Mouse (Mus musculus): ENCODE results near the gene Cds1. TPM values are rescaled to one million over a fixed set of nuclear protein-coding genes. Genes with fewer than 3 reads are reported as not detected.

Cds1 gene
- polyA plus RNA-seq, 1 experiment from 2014 or later = 2.2 TPM

- H3K27me3 ChIP-seq (replicated peaks) = no peaks in the 10 kb centered on the region
- H3K4me2 ChIP-seq (replicated peaks) = no peak overlapping the region
- H3K27ac ChIP-seq = no peak overlapping the region
- H3K9me3 ChIP-seq = no peaks in the 10 kb centered on the region
- WGBS = 92% methylated on average over 18 of the region's 18 CpGs
- no peak overlapping the region for H3K4me3 ChIP-seq
- no peak for ATAC-seq (ENCODE audit: low FRiP score, low read depth)
- H3K36me3 ChIP-seq = peaks cover 92% of the 10 kb centered on the region
- no peak overlapping the region for H3K9ac ChIP-seq
- H3K4me1 ChIP-seq = no peaks in the 10 kb centered on the region
Measured at GRCm38 (mm10) chr5:101861786-101862571, 97.0 kb downstream of the Cds1 start.

- Histone ChIP-seq H3K27me3 (replicated peaks) (no peaks in the 10 kb centered on the region), H3K36me3 (peaks cover 90% of the 10 kb centered on the region), H3K4me2 (replicated peaks) (no peak overlapping the region), H3K27ac (no peak overlapping the region), H3K9ac (no peak overlapping the region), H3K9me3 (no peaks in the 10 kb centered on the region), H3K4me1 (no peaks in the 10 kb centered on the region), H3K4me3 (no peak overlapping the region)
- ATAC-seq (ENCODE audit: low FRiP score, low read depth) = no peak
- WGBS = 91% methylated on average over 8 of the region's 8 CpGs
Measured at GRCm38 (mm10) chr5:101862651-101863050, 97.7 kb downstream of the Cds1 start.

GRCm38 (mm10) chr5:101863946-101864345, 99.0 kb downstream of the Cds1 start:
- WGBS = 94% methylated on average over 6 of the region's 6 CpGs
- peaks cover 88% of the 10 kb centered on the region for H3K36me3 ChIP-seq
- ATAC-seq (ENCODE audit: low FRiP score, low read depth) = no peak

GRCm38 (mm10) chr5:101866722-101867121, 101.8 kb downstream of the Cds1 start:
- 87% methylated on average over 2 of the region's 2 CpGs for WGBS
- H3K27me3 ChIP-seq (replicated peaks) = no peaks in the 10 kb centered on the region

More at GRCm38 (mm10) chr5:101863946-101864345, 99.0 kb downstream of the Cds1 start:
- H3K27me3 ChIP-seq (replicated peaks) = no peaks in the 10 kb centered on the region
- H3K4me3 ChIP-seq = no peak overlapping the region
- no peaks in the 10 kb centered on the region for H3K9me3 ChIP-seq
- H3K27ac ChIP-seq = no peak overlapping the region
- no peak overlapping the region for H3K4me2 ChIP-seq (replicated peaks)
- no peaks in the 10 kb centered on the region for H3K4me1 ChIP-seq
- no peak overlapping the region for H3K9ac ChIP-seq

More at GRCm38 (mm10) chr5:101866722-101867121, 101.8 kb downstream of the Cds1 start:
- no peak for ATAC-seq (ENCODE audit: low FRiP score, low read depth)
- Histone ChIP-seq H3K27ac (no peak overlapping the region), H3K4me1 (no peaks in the 10 kb centered on the region), H3K4me3 (no peak overlapping the region), H3K9ac (no peak overlapping the region), H3K4me2 (replicated peaks) (no peak overlapping the region), H3K9me3 (no peaks in the 10 kb centered on the region), H3K36me3 (peaks cover 90% of the 10 kb centered on the region)

Other genes starting within 250 kb of the Cds1 start
- gene Nkx6-1, start 100.1 kb upstream of the Cds1 start, polyA plus RNA-seq (2016; fragmentation: Nextera tagmentation; extraction: Ambion mirVana) = 9.6 and 11.5 TPM in 2 replicates